Mouse (Mus musculus) layer of hippocampus, postnatal 10 days (tissue): Measurements from ENCODE around the gene Ppp1r1c. TPM values are rescaled to one million over a fixed set of nuclear protein-coding genes. Genes with fewer than 3 reads are reported as not detected.

Source experiments
- DNase-seq, 2 experiments: peaks; one replicate each; pipeline ENCODE4 v3.0.0; 2021; ENCODE audit warnings: low spot score in 2 of 2
- total RNA-seq, 2 experiments: library from RNA; stranded (reverse); gene quantifications; 2 replicates each; pipeline ENCODE4 v1.2.3; 2021

Ppp1r1c gene
- total RNA-seq, 2 experiments from 2014 or later: 0.23 TPM; not detected in 1

GRCm38 (mm10) chr2:79741966-79742365 lies 34.4 kb downstream of the Ppp1r1c start:
- no peak for DNase-seq

- DNase-seq: no peak
Observed at GRCm38 (mm10) chr2:79744164-79744563, 36.6 kb downstream of the Ppp1r1c start.

- no peak for DNase-seq
Observed at GRCm38 (mm10) chr2:79751685-79752084, 44.1 kb downstream of the Ppp1r1c start.

- DNase-seq: peak; percentile 16 to 46
Observed at GRCm38 (mm10) chr2:79760018-79760417, 52.4 kb downstream of the Ppp1r1c start.

GRCm38 (mm10) chr2:79762723-79763388 lies 55.3 kb downstream of the Ppp1r1c start:
- no peak for DNase-seq

- DNase-seq: no peak
Observed at GRCm38 (mm10) chr2:79765032-79765431, 57.5 kb downstream of the Ppp1r1c start.

- DNase-seq: no peak
Observed at GRCm38 (mm10) chr2:79765723-79766122, 58.1 kb downstream of the Ppp1r1c start.

GRCm38 (mm10) chr2:79768625-79769024 lies 61.0 kb downstream of the Ppp1r1c start:
- DNase-seq: no peak

GRCm38 (mm10) chr2:79770307-79770706 lies 62.7 kb downstream of the Ppp1r1c start:
- DNase-seq: no peak

GRCm38 (mm10) chr2:79774372-79774771 lies 66.8 kb downstream of the Ppp1r1c start:
- DNase-seq: peak; percentile 77 to 82

GRCm38 (mm10) chr2:79777801-79778200 lies 70.2 kb downstream of the Ppp1r1c start:
- DNase-seq: no peak

GRCm38 (mm10) chr2:79780772-79781171 lies 73.2 kb downstream of the Ppp1r1c start:
- DNase-seq: no peak

- no peak for DNase-seq
Observed at GRCm38 (mm10) chr2:79785541-79786134, 78.1 kb downstream of the Ppp1r1c start.

- no peak for DNase-seq
Observed at GRCm38 (mm10) chr2:79786467-79786866, 78.9 kb downstream of the Ppp1r1c start.

GRCm38 (mm10) chr2:79793186-79793585 lies 85.6 kb downstream of the Ppp1r1c start:
- DNase-seq: no peak

GRCm38 (mm10) chr2:79797444-79797843 lies 89.9 kb downstream of the Ppp1r1c start:
- no peak for DNase-seq

GRCm38 (mm10) chr2:79798627-79799026 lies 91.0 kb downstream of the Ppp1r1c start:
- DNase-seq: no peak

GRCm38 (mm10) chr2:79815708-79816484 lies 108.3 kb downstream of the Ppp1r1c start:
- DNase-seq: no peak

- DNase-seq: no peak
Observed at GRCm38 (mm10) chr2:79819543-79819942, 112.0 kb downstream of the Ppp1r1c start.

GRCm38 (mm10) chr2:79825853-79826252 lies 118.3 kb downstream of the Ppp1r1c start:
- no peak for DNase-seq

- DNase-seq: no peak
Observed at GRCm38 (mm10) chr2:79839090-79839489, 131.5 kb downstream of the Ppp1r1c start.

GRCm38 (mm10) chr2:79839513-79839912 lies 131.9 kb downstream of the Ppp1r1c start:
- no peak for DNase-seq
